Mouse (Mus musculus) CH12.LX (cell line): ENCODE data around the gene Ube2o. TPM values are rescaled to one million over a fixed set of nuclear protein-coding genes. Genes with fewer than 3 reads are reported as not detected.

Source experiments
- DNase-seq: peaks from one replicate; pipeline ENCODE4 v3.0.0-alpha.2; 2013; ENCODE audit errors: extremely low read depth
- H3K27ac ChIP-seq: 2 replicates; pipeline ENCODE4 v1.5.1; 2012; ENCODE audit warnings: low read depth, mild to moderate bottlenecking, control low read depth, moderate library complexity; ENCODE audit not compliant: insufficient read depth
- H3K27me3 ChIP-seq: replicated peaks from 2 replicates; pipeline ENCODE3; 2012; ENCODE audit warnings: inconsistent platforms
- H3K36me3 ChIP-seq, 2 experiments: replicated peaks in 1 of 2; 2 replicates each; pipeline versions ENCODE3 to v1.6.1; 2012; ENCODE audit warnings: inconsistent platforms in 1 of 2, low read length in 1 of 2, mild to moderate bottlenecking in 1 of 2, mixed read lengths in 1 of 2, moderate library complexity in 1 of 2; ENCODE audit not compliant: control insufficient read depth in 1 of 2, insufficient read depth in 1 of 2
- H3K4me1 ChIP-seq, 2 experiments: 2 replicates each; pipeline ENCODE4 v1.6.1; 2012; ENCODE audit warnings: inconsistent platforms in 1 of 2, moderate library complexity in 1 of 2; ENCODE audit not compliant: insufficient read depth in 2 of 2, control insufficient read depth in 1 of 2
- H3K4me2 ChIP-seq: 2 replicates; pipeline ENCODE4 v1.6.1; 2012; ENCODE audit warnings: low read depth, mild to moderate bottlenecking, control low read depth; ENCODE audit not compliant: poor library complexity, insufficient read depth, severe bottlenecking
- H3K4me3 ChIP-seq, 3 experiments: fragments of 150-350 bp in 1 of 3; sonication (generic) in 1 of 3; replicated peaks in 1 of 3; 2 replicates each; pipeline versions ENCODE3 to v1.5.1; 2011 to 2012; ENCODE audit warnings: low read depth in 2 of 3, low read length in 2 of 3, mild to moderate bottlenecking in 2 of 3, moderate library complexity in 2 of 3, control low read depth in 1 of 3, improper control_type of control experiment in 1 of 3, inconsistent platforms in 1 of 3, mixed read lengths in 1 of 3; ENCODE audit not compliant: poor library complexity in 1 of 3
- H3K79me2 ChIP-seq: replicated peaks from 2 replicates; pipeline ENCODE4 v1.6.1; 2012; ENCODE audit warnings: mild to moderate bottlenecking, moderate library complexity; ENCODE audit not compliant: control insufficient read depth, poor library complexity, insufficient read depth, severe bottlenecking; ENCODE audit errors: extremely low read depth
- H3K9ac ChIP-seq: 2 replicates; pipeline ENCODE4 v1.6.1; 2012; ENCODE audit warnings: low read depth, mild to moderate bottlenecking, control low read depth, moderate library complexity; ENCODE audit not compliant: insufficient read depth
- H3K9me3 ChIP-seq: replicated peaks from 2 replicates; pipeline ENCODE3; 2012; ENCODE audit warnings: low read length, inconsistent platforms, mixed read lengths
- BHLHE40 ChIP-seq: IDR thresholded peaks from 2 replicates; pipeline ENCODE4 v1.6.1; 2011; ENCODE audit warnings: mild to moderate bottlenecking, low read depth, low read length, improper control_type of control experiment
- CHD2 ChIP-seq: IDR thresholded peaks from 2 replicates; pipeline ENCODE4 v1.6.1; 2011; ENCODE audit warnings: low read length, improper control_type of control experiment
- ETS1 ChIP-seq: conservative IDR thresholded peaks from 2 replicates; pipeline ENCODE4 v1.6.1; 2012; ENCODE audit warnings: low read depth, mild to moderate bottlenecking, inconsistent platforms, low read length, improper control_type of control experiment, moderate library complexity
- GABPA ChIP-seq: IDR thresholded peaks from 2 replicates; pipeline ENCODE4 v1.6.1; 2012; ENCODE audit warnings: low read depth, low read length, improper control_type of control experiment, inconsistent platforms; ENCODE audit not compliant: insufficient replicate concordance
- JUN ChIP-seq: IDR thresholded peaks from 2 replicates; pipeline ENCODE4 v1.6.1; 2011; ENCODE audit warnings: low read depth, mild to moderate bottlenecking, low read length, improper control_type of control experiment, moderate library complexity; ENCODE audit not compliant: insufficient read depth
- KAT2A ChIP-seq: IDR thresholded peaks from 2 replicates; pipeline ENCODE4 v1.6.1; 2012; ENCODE audit warnings: low read length, improper control_type of control experiment, inconsistent platforms; ENCODE audit not compliant: insufficient replicate concordance
- MAX ChIP-seq: IDR thresholded peaks from 2 replicates; pipeline ENCODE4 v1.6.1; 2011; ENCODE audit warnings: low read length, improper control_type of control experiment
- MEF2A ChIP-seq: IDR thresholded peaks from 2 replicates; pipeline ENCODE4 v1.6.1; 2014; ENCODE audit warnings: low read depth, mild to moderate bottlenecking, inconsistent platforms, low read length, improper control_type of control experiment, borderline replicate concordance
- NRF1 ChIP-seq: IDR thresholded peaks from 2 replicates; pipeline ENCODE4 v1.6.1; 2014; ENCODE audit warnings: low read depth, mild to moderate bottlenecking, inconsistent platforms, low read length, improper control_type of control experiment, moderate library complexity
- RAD21 ChIP-seq: IDR thresholded peaks from 2 replicates; pipeline ENCODE4 v1.6.1; 2011; ENCODE audit warnings: low read depth, mild to moderate bottlenecking, low read length, improper control_type of control experiment, moderate library complexity
- RCOR1 ChIP-seq: conservative IDR thresholded peaks from 2 replicates; pipeline ENCODE4 v1.6.1; 2012; ENCODE audit warnings: low read depth, mild to moderate bottlenecking, inconsistent platforms, low read length, improper control_type of control experiment
- SIN3A ChIP-seq: IDR thresholded peaks from 2 replicates; pipeline ENCODE4 v1.6.1; 2012; ENCODE audit warnings: low read length, improper control_type of control experiment, inconsistent platforms
- ZC3H11A ChIP-seq: IDR thresholded peaks from 2 replicates; pipeline ENCODE4 v1.6.1; 2012; ENCODE audit warnings: low read depth, mild to moderate bottlenecking, inconsistent platforms, low read length, improper control_type of control experiment
- ZNF384 ChIP-seq: IDR thresholded peaks from 2 replicates; pipeline ENCODE4 v1.6.1; 2012; ENCODE audit warnings: low read depth, low read length, improper control_type of control experiment, inconsistent platforms
- dilution Hi-C: fragments of 300-500 bp; cut with MboI; formaldehyde crosslinking; loops from 2 replicates; pipeline ENCODE4 v1.14.3; 2020; ENCODE audit warnings: low sequenced_read_pairs; ENCODE audit not compliant: extremely low pct_unique_long_range_greater_than_20kb, extremely low pct_ligation_motif_present
- in situ Hi-C: fragments of 300-500 bp; cut with MboI; formaldehyde crosslinking; loops from 3 replicates; pipeline ENCODE4 v1.14.3; 2019; ENCODE audit warnings: low sequenced_read_pairs, low pct_ligation_motif_present, low pct_unique_long_range_greater_than_20kb, mixed read lengths
- polyA plus RNA-seq: library from polyadenylated mRNA; unstranded; fragments of >175 nt; gene quantifications from 2 replicates; pipeline ENCODE4 v1.2.1, GENCODE M21; 2012; ENCODE audit warnings: low read depth; ENCODE audit not compliant: insufficient read length
- total RNA-seq, 2 experiments: library from RNA; depleted of rRNA; stranded (reverse); fragments of 300-350 nt in 1 of 2; fragments of >200 nt in 1 of 2; gene quantifications; 2 replicates each; pipeline ENCODE4 v1.2.3; 2012 to 2014

The Ube2o gene
- total and polyA plus RNA-seq, 3 experiments, result 12.7 to 61.7 (median 42.8) TPM

DNA sequence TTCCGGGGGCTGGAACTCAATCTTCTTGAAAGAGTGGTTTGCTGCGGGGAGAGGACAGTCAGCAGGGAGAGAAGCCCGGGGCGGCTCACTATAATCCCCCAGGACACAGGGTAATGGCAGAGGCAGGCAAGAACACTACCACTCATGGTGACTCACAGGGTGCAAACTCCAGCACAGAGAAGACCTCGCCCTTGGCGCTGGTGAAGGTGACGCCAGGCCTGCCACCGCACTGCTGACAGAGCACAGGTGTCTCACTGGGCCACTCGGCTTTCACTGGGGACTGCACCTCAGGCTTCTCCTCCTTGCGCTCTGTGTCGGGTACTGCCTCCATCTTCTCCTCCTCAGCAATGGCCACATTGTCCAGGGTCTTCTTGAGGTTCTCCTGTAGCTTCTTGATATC lies 40.1 kb downstream of the Ube2o start:
- H3K36me3 ChIP-seq, result peaks cover 82 to 98% of the 10 kb centered on the region in 2 experiments
- no peak overlapping the region for H3K9ac ChIP-seq
- no peaks in the 10 kb centered on the region for H3K9me3 ChIP-seq
- H3K27ac ChIP-seq, result no peak overlapping the region
- no peak overlapping the region for H3K4me3 ChIP-seq
- dilution Hi-C loops, result no loop called here
- no peak for DNase-seq
- in situ Hi-C loops, result no loop called here
- H3K4me1 ChIP-seq, result no peaks in the 10 kb centered on the region
- H3K4me2 ChIP-seq, result no peak overlapping the region
- no peaks in the 10 kb centered on the region for H3K27me3 ChIP-seq
- no peak for TF ChIP-seq RAD21
- TF ChIP-seq ZNF384, result no peak
- TF ChIP-seq MEF2A, result no peak
- no peak for TF ChIP-seq MAX
- no peak for TF ChIP-seq SIN3A
- TF ChIP-seq CHD2, result no peak
- TF ChIP-seq JUN, result no peak
- TF ChIP-seq RCOR1, result no peak
- no peak for TF ChIP-seq BHLHE40
- no peak for TF ChIP-seq KAT2A
- TF ChIP-seq GABPA, result no peak
- TF ChIP-seq ETS1, result no peak
- no peak for TF ChIP-seq ZC3H11A
- no peak for TF ChIP-seq NRF1
- TF ChIP-seq, all 38 proteins: peak for 0
- H3K79me2 ChIP-seq, result no peaks in the 10 kb centered on the region

DNA sequence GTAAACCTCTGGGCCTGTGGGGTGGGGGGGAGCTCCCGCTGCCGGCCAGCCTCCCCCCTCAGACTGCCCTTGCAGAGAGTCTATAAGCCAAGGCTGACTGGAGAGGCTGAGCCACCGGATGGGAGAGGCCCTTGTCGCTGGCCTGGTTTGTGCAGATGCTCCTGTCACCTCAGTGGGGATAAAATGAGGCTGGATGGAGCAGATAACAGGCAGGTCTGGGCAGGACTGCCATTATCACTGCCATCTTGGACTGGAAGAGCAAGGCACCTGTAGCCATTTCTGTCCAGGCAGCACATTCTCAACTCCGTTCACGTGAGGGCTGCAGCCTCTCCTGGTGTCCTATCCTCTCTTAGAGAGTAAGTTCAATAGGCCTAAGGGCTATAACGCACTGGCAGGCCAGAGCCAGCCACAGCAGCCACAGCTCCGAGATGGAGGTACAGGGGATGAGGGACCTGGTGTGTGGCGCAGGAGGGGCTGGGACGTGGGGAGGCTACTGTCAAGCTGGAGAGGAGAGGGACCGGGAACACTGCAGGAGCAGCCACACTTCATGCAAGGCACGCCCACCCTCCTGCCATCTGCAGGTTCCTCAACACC lies 43.0 kb downstream of the Ube2o start:
- DNase-seq, result no peak

More for the DNA sequence above, 43.0 kb downstream of the Ube2o start:
- Histone ChIP-seq H3K79me2 (no peaks in the 10 kb centered on the region), H3K9me3 (no peaks in the 10 kb centered on the region), H3K9ac (no peak overlapping the region), H3K4me3 (no peak overlapping the region), H3K4me1 (peaks cover 0 to 10% of the 10 kb centered on the region in 2 experiments; a peak in 2 of 4 replicates), H3K36me3 (peaks cover 53 to 75% of the 10 kb centered on the region in 2 experiments), H3K27me3 (peaks cover 10% of the 10 kb centered on the region), H3K27ac (no peak overlapping the region), H3K4me2 (no peak overlapping the region)
- in situ Hi-C loops, result loop anchor here (10.0 kb wide), 1 partner anchor 213 kb away; no protein-coding TSS in a partner anchor
- dilution Hi-C loops, result no loop called here
- no peak for TF ChIP-seq KAT2A
